1 mouse cellular context compared by ENCODE assay signal in genomic region chr8:70653226-70653625, GRCm38 (mm10).
TF ChIP-seq lines count a peak whose summit lies in the region.

No protein-coding gene starts in this region.

TF ChIP-seq in CH12.LX, 34 proteins besides CTCF, POLR2A, EP300 and RAD21 (continued from another document):
- TF ChIP-seq HCFC1 (IDR thresholded peaks at IDR 0.05; ENCODE audit: low read depth, low read length): no peak
- no peak for TF ChIP-seq ZMIZ1 (IDR thresholded peaks at IDR 0.05; ENCODE audit: low read depth, low read length)
- 0 out of 2 replicates have a peak, but pooled peaks have one; percentile 22 for TF ChIP-seq ZC3H11A (IDR thresholded peaks at IDR 0.05; ENCODE audit: low read depth, low read length)
- TF ChIP-seq CHD2 (IDR thresholded peaks at IDR 0.05; ENCODE audit: low read length): no peak
- no peak for TF ChIP-seq E2F4 (IDR thresholded peaks at IDR 0.05; ENCODE audit: insufficient replicate concordance, low read depth, low read length)
